Mouse (Mus musculus) neural tube, embryonic 11.5 days (tissue): ENCODE results near the gene Parp2. TPM values are rescaled to one million over a fixed set of nuclear protein-coding genes. Genes with fewer than 3 reads are reported as not detected.
A peak's percentile ranks its signal among the peaks of the same experiment; 100 is the strongest.
"Not testable (repeated sequence)": the region's sequence is repeated elsewhere in the genome, so short reads cannot be mapped to it uniquely, and the experiment has no call there.

Experiments used
- ATAC-seq: fragments of 200-750 bp; cut with Nextera tagmentation; 2 replicates; pipeline ENCODE4 v1.8.0; 2017; ENCODE audit warnings: moderate number of reproducible peaks, mild to moderate bottlenecking, moderate TSS enrichment, moderate library complexity; ENCODE audit not compliant: insufficient read depth, low FRiP score, low TSS enrichment
- DNase-seq: peaks from one replicate; pipeline ENCODE4 v3.0.0-alpha.2; 2015; ENCODE audit warnings: low spot score
- H3K27ac ChIP-seq: fragments of 300-500 bp; sonication (generic); 2 replicates; pipeline ENCODE4 v1.5.1; 2014; ENCODE audit warnings: low read depth, mild to moderate bottlenecking, low read length
- H3K27me3 ChIP-seq: fragments of 300-500 bp; sonication (generic); 2 replicates; pipeline ENCODE4 v1.6.1; 2014; ENCODE audit warnings: mild to moderate bottlenecking, low read length, mixed read lengths; ENCODE audit not compliant: control insufficient read depth, insufficient read depth
- H3K36me3 ChIP-seq: fragments of 300-500 bp; sonication (generic); 2 replicates; pipeline ENCODE4 v1.6.1; 2014; ENCODE audit warnings: mild to moderate bottlenecking, low read length, moderate library complexity, mixed read lengths; ENCODE audit not compliant: control insufficient read depth, insufficient read depth
- H3K4me1 ChIP-seq: fragments of 300-500 bp; sonication (generic); 2 replicates; pipeline ENCODE4 v1.6.1; 2014; ENCODE audit warnings: low read length, mixed read lengths; ENCODE audit not compliant: control insufficient read depth, insufficient read depth
- H3K4me2 ChIP-seq: fragments of 300-500 bp; sonication (generic); 2 replicates; pipeline ENCODE4 v1.6.1; 2014; ENCODE audit warnings: low read depth, mild to moderate bottlenecking, moderate library complexity
- H3K4me3 ChIP-seq: fragments of 300-500 bp; sonication (generic); 2 replicates; pipeline ENCODE4 v1.5.1; 2014; ENCODE audit warnings: low read depth, low read length
- H3K9ac ChIP-seq: fragments of 300-500 bp; sonication (generic); 2 replicates; pipeline ENCODE4 v1.6.1; 2014; ENCODE audit warnings: mild to moderate bottlenecking, low read length
- H3K9me3 ChIP-seq: fragments of 300-500 bp; sonication (generic); 2 replicates; pipeline ENCODE4 v1.6.1; 2016; ENCODE audit warnings: low read length; ENCODE audit not compliant: control insufficient read depth
- WGBS: fragments of 180-500 bp; shearing (Covaris S2); extraction: QIAGEN DNeasy Blood & Tissue Kit; methylation state at CpG from one replicate; pipeline ENCODE4 v1.1.7; 2014; 5-methylcytosine and 5-hydroxymethylcytosine counted together
- polyA plus RNA-seq: library from polyadenylated mRNA; unstranded; fragments of >200 nt; fragmentation: Nextera tagmentation; extraction: Ambion mirVana; gene quantifications from 2 replicates; pipeline ENCODE4 v1.2.1, GENCODE M21; 2014

Gene Parp2
- polyA plus RNA-seq, 1 experiment from 2014 or later: 65.2 TPM

DNA sequence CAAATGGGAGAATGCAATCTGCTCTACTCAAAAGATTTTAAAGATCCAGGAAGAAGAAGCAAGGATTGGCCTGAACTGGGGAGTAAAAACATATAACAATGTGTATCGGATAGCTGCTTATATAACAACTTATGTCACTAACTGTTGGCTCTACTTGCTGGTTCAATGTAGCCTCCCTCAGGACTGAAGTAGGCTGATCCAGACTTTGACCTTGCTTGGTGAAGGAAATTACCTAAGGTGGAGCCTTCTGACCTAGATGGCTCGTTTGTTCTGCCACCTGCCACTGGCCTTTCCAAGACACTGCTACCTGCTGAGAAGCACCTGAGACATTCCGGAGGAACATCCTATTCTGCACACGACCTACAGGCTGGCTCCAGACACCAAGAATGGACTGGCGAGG is 48.1 kb downstream of the Parp2 start:
- H3K27me3 ChIP-seq: no peaks in the 10 kb centered on the region
- no peak overlapping the region for H3K27ac ChIP-seq
- no peak for DNase-seq
- ATAC-seq: no peak
- no peak overlapping the region for H3K4me3 ChIP-seq
- H3K9ac ChIP-seq: no peak overlapping the region
- no peaks in the 10 kb centered on the region for H3K9me3 ChIP-seq
- WGBS: 87% methylated on average over 5 of the region's 5 CpGs
- no peaks in the 10 kb centered on the region for H3K36me3 ChIP-seq
- no peaks in the 10 kb centered on the region for H3K4me1 ChIP-seq
- no peak overlapping the region for H3K4me2 ChIP-seq

DNA sequence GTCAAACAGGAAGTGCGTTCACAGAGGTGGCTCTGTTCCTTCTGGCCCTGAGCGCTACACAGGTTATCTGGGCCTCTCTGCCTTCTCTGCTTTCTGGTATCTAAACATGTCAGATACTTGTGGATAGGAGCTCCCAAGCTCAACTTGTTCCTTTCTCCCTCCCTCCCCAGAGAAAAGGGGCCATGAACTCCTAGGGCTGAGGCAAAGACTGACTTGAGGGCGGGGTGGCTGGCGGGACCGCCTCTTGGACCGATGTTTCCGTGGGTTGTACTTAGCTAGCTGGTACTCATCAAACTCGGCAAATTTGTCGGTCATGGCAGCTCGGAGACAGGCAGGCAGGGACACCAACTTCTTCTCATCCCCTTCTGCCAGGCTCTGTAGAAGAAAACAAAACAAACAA is 55.0 kb downstream of the Parp2 start:
- 93% methylated on average over 10 of the region's 10 CpGs for WGBS
- H3K9ac ChIP-seq: no peak overlapping the region
- no peaks in the 10 kb centered on the region for H3K4me1 ChIP-seq
- no peak overlapping the region for H3K4me3 ChIP-seq
- no peak for DNase-seq
- no peaks in the 10 kb centered on the region for H3K36me3 ChIP-seq
- no peaks in the 10 kb centered on the region for H3K27me3 ChIP-seq
- H3K9me3 ChIP-seq: no peaks in the 10 kb centered on the region
- no peak for ATAC-seq
- no peak overlapping the region for H3K27ac ChIP-seq
- H3K4me2 ChIP-seq: no peak overlapping the region

DNA sequence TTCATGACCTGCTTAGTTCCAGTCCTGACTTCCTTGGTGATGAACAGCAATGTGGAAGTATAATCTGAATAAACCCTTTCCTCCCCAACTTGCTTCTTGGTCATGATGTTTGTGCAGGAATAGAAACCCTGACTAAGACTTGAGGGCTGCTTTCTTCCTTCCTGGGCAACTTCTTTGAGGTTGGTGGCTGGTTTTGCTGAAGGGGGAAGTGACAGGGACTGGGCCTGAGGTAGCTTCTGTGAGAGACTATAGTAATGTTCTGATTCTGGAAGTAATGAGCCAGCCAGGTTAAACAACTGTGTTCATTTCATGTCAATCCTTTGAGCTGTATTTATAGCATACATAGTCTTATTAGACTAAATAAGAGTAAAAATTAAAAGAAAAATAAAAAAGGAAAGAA is 57.4 kb downstream of the Parp2 start:
- H3K27ac ChIP-seq, H3K27me3 ChIP-seq, H3K4me2 ChIP-seq, ATAC-seq, DNase-seq, H3K9ac ChIP-seq, H3K4me1 ChIP-seq, H3K36me3 ChIP-seq, H3K4me3 ChIP-seq, H3K9me3 ChIP-seq: not testable (repeated sequence)

- no peak overlapping the region for H3K9ac ChIP-seq
- no peak overlapping the region for H3K4me2 ChIP-seq
Observed at GRCm38 (mm10) chr14:50866966-50867365, 59.3 kb downstream of the Parp2 start.

GRCm38 (mm10) chr14:50868211-50868610 is 60.6 kb downstream of the Parp2 start:
- DNase-seq: no peak
- no peaks in the 10 kb centered on the region for H3K4me1 ChIP-seq
- H3K27me3 ChIP-seq: no peaks in the 10 kb centered on the region
- no peak overlapping the region for H3K27ac ChIP-seq
- WGBS: 72% methylated on average over 4 of the region's 4 CpGs
- H3K4me3 ChIP-seq: no peak overlapping the region
- H3K9me3 ChIP-seq: no peaks in the 10 kb centered on the region
- no peak overlapping the region for H3K4me2 ChIP-seq
- H3K9ac ChIP-seq: no peak overlapping the region
- no peak for ATAC-seq
- H3K36me3 ChIP-seq: no peaks in the 10 kb centered on the region

More at GRCm38 (mm10) chr14:50866966-50867365, 59.3 kb downstream of the Parp2 start:
- Histone ChIP-seq H3K27me3 (no peaks in the 10 kb centered on the region), H3K4me1 (no peaks in the 10 kb centered on the region), H3K36me3 (no peaks in the 10 kb centered on the region), H3K27ac (no peak overlapping the region), H3K9me3 (no peaks in the 10 kb centered on the region), H3K4me3 (no peak overlapping the region)
- no peak for ATAC-seq
- WGBS: 89% methylated on average over 3 of the region's 3 CpGs
- DNase-seq: no peak

- H3K4me3 ChIP-seq: no peak overlapping the region
- no peaks in the 10 kb centered on the region for H3K4me1 ChIP-seq
- ATAC-seq: no peak
- DNase-seq: no peak
- no peak overlapping the region for H3K9ac ChIP-seq
- no peak overlapping the region for H3K27ac ChIP-seq
- no peaks in the 10 kb centered on the region for H3K27me3 ChIP-seq
- 94% methylated on average over 5 of the region's 5 CpGs for WGBS
- no peaks in the 10 kb centered on the region for H3K36me3 ChIP-seq
- no peaks in the 10 kb centered on the region for H3K9me3 ChIP-seq
- H3K4me2 ChIP-seq: no peak overlapping the region
Observed at GRCm38 (mm10) chr14:50868656-50869055, 61.0 kb downstream of the Parp2 start.

- Histone ChIP-seq H3K9ac (peak within 1 kb of the TSS; percentile 72), H3K27me3 (no peaks in the 10 kb centered on the region), H3K27ac (0 out of 2 replicates have a peak within 1 kb of the TSS, but pooled peaks have one; percentile 34), H3K4me1 (no peaks in the 10 kb centered on the region), H3K36me3 (no peaks in the 10 kb centered on the region), H3K9me3 (no peaks in the 10 kb centered on the region), H3K4me2 (peak within 1 kb of the TSS; percentile 70), H3K4me3 (peak within 1 kb of the TSS; percentile 53)
- DNase-seq (peak; percentile 82), ATAC-seq (peak; percentile 82)
- 6% methylated on average over 32 of the region's 32 CpGs for WGBS
Observed at GRCm38 (mm10) chr14:50869889-50870804, 62.5 kb downstream of the Parp2 start, which contains the start of gene Tep1. Gene Tep1, minus strand, starts transcription at chr14:50870560.

GRCm38 (mm10) chr14:50870805-50871143 is 63.1 kb downstream of the Parp2 start:
- Histone ChIP-seq H3K4me1 (no peaks in the 10 kb centered on the region), H3K9me3 (no peaks in the 10 kb centered on the region), H3K27ac (no peak overlapping the region), H3K4me2 (peak overlapping the region; percentile 70), H3K4me3 (peak overlapping the region; percentile 53), H3K27me3 (no peaks in the 10 kb centered on the region), H3K9ac (peak overlapping the region; percentile 72), H3K36me3 (no peaks in the 10 kb centered on the region)
- DNase-seq (no peak), ATAC-seq (peak; percentile 28)
- 34% methylated on average over 5 of the region's 5 CpGs for whole genome bisulfite sequencing
